Mouse (Mus musculus): ENCODE results near the gene Zfp990.
"Not testable (repeated sequence)": the region's sequence is repeated elsewhere in the genome, so short reads cannot be mapped to it uniquely, and the experiment has no call there.

GRCm38 (mm10) chr4:145463553-145464253 lies 46.9 kb upstream of the Zfp990 start:
- not testable (repeated sequence) for TF ChIP-seq CTCF (IDR thresholded peaks at IDR 0.05; ENCODE audit: control insufficient read depth, insufficient read depth, insufficient replicate concordance, low read depth, low read length); POLR2A (IDR thresholded peaks at IDR 0.05; ENCODE audit: control insufficient read depth, low read depth, low read length)
